Comparison of ENCODE assay signal across 12 mouse cellular contexts in the genomic region with DNA sequence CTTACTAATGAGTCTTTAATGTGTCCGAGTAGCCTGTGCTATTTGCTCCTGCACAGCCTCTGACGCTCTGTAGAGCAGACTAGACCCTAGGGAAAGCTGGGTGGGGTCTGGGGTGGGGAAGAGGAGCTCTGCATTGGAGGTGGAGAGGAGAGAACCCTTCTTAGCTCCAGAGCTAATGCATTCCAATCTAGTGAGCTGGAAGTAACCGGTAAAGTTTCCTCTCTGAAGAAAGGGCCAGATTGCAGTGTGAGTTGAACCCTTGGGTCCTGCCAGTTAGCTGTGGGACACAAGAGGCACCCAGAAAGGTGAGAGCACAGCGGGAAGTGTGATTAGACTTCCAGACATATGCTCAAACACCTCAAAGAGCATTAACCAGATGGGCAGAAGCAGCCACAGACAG. TPM values are rescaled to one million over a fixed set of nuclear protein-coding genes. Genes with fewer than 3 reads are reported as not detected.
A peak's percentile ranks its signal among the peaks of the same experiment; 100 is the strongest.
DNase-seq lines count a peak whose midpoint lies in the region; ATAC-seq lines count a peak whose summit lies in the region.
"Had no signal": no experiment of that assay in that cellular context is flagged by ENCODE, and none has a peak within 500 bp of the region (broad histone marks: within the 10 kb centered on the region; RNA-seq: fewer than 3 reads in every experiment).

No protein-coding gene starts in this region.

- H3K4me1 ChIP-seq in heart, embryonic 10.5 days, result peaks cover 42% of the 10 kb centered on the region
- H3K4me1 ChIP-seq in heart, embryonic 12.5 days (replicated peaks), result peaks cover 44% of the 10 kb centered on the region
- peaks cover 30% of the 10 kb centered on the region for H3K4me1 ChIP-seq in embryonic facial prominence, embryonic 12.5 days
- peaks cover 47% of the 10 kb centered on the region for H3K4me1 ChIP-seq in hindbrain, embryonic 16.5 days (ENCODE audit: control insufficient read depth, insufficient read depth, low read depth, low read length)

- no peak overlapping the region for H3K4me2 ChIP-seq in heart, embryonic 12.5 days
- H3K4me2 ChIP-seq in embryonic facial prominence, embryonic 12.5 days (replicated peaks), result 0 out of 2 replicates have a peak overlapping the region, but pooled peaks have one; percentile 6
- H3K4me2 ChIP-seq in hindbrain, embryonic 16.5 days (ENCODE audit: low read length), result no peak overlapping the region
- H3K4me2 ChIP-seq: heart, embryonic 13.5 days had no signal

- WGBS in heart, embryonic 10.5 days, result 43% methylated on average over 4 of the region's 4 CpGs
- 45% methylated on average over 4 of the region's 4 CpGs for WGBS in heart, embryonic 12.5 days
- WGBS in embryonic facial prominence, embryonic 12.5 days, result 36% methylated on average over 4 of the region's 4 CpGs
- WGBS in hindbrain, embryonic 16.5 days, result 24% methylated on average over 4 of the region's 4 CpGs

- H3K27me3 ChIP-seq in heart, embryonic 10.5 days (ENCODE audit: insufficient read depth, poor library complexity, severe bottlenecking), result peaks cover 29% of the 10 kb centered on the region
- H3K27me3 ChIP-seq in heart, embryonic 12.5 days (replicated peaks), result peaks cover 30% of the 10 kb centered on the region
- peaks cover 19% of the 10 kb centered on the region for H3K27me3 ChIP-seq in embryonic facial prominence, embryonic 12.5 days
- H3K27me3 ChIP-seq in hindbrain, embryonic 16.5 days (replicated peaks; ENCODE audit: control insufficient read depth, insufficient read depth, low read length), result no peaks in the 10 kb centered on the region

- ATAC-seq in heart, embryonic 12.5 days (ENCODE audit: insufficient number of reproducible peaks, low FRiP score), result no peak
- no peak for ATAC-seq in embryonic facial prominence, embryonic 12.5 days (ENCODE audit: insufficient number of reproducible peaks, insufficient read depth, low FRiP score, low TSS enrichment)
- 0 out of 2 replicates have a peak, but pooled peaks have one; percentile 1 for ATAC-seq in hindbrain, embryonic 16.5 days

- H3K36me3 ChIP-seq in heart, embryonic 10.5 days, result no peaks in the 10 kb centered on the region
- no peaks in the 10 kb centered on the region for H3K36me3 ChIP-seq in heart, embryonic 12.5 days
- no peaks in the 10 kb centered on the region for H3K36me3 ChIP-seq in embryonic facial prominence, embryonic 12.5 days
- H3K36me3 ChIP-seq in hindbrain, embryonic 16.5 days (ENCODE audit: control insufficient read depth, insufficient read depth, low read length), result no peaks in the 10 kb centered on the region
- H3K36me3 ChIP-seq: heart, embryonic 13.5 days had no signal

- peak overlapping the region; percentile 57; the same call in 1 of the 2 replicates for H3K27ac ChIP-seq in heart, embryonic 10.5 days
- H3K27ac ChIP-seq in heart, embryonic 12.5 days (ENCODE audit: poor library complexity, severe bottlenecking), result no peak overlapping the region
- H3K27ac ChIP-seq in embryonic facial prominence, embryonic 12.5 days, result peak overlapping the region; percentile 75
- H3K27ac ChIP-seq in hindbrain, embryonic 16.5 days (ENCODE audit: low read depth, low read length), result 0 out of 2 replicates have a peak overlapping the region, but pooled peaks have one; percentile 21
- H3K27ac ChIP-seq: liver, embryonic 14.5 days had no signal

- DNase-seq in heart, embryonic 10.5 days (ENCODE audit: low spot score), result no peak
- DNase-seq in 3134 (ENCODE audit: extremely low read depth, insufficient read length, low spot score), result peak; percentile 78
- no peak for DNase-seq in thymus, postnatal 4 days
- no peak for DNase-seq in B cell, adult 2 months
- DNase-seq in cerebellum, postnatal 25 days, result no peak
- DNase-seq: adrenal gland, postnatal 36 days had no signal

- H3K9me3 ChIP-seq in heart, embryonic 10.5 days, result no peaks in the 10 kb centered on the region
- no peaks in the 10 kb centered on the region for H3K9me3 ChIP-seq in heart, embryonic 12.5 days (replicated peaks)
- H3K9me3 ChIP-seq in embryonic facial prominence, embryonic 12.5 days, result no peaks in the 10 kb centered on the region
- H3K9me3 ChIP-seq in hindbrain, embryonic 16.5 days (ENCODE audit: control insufficient read depth, low read length), result no peaks in the 10 kb centered on the region
- H3K9me3 ChIP-seq: heart, embryonic 13.5 days had no signal

- no peak overlapping the region for H3K4me3 ChIP-seq in heart, embryonic 10.5 days
- H3K4me3 ChIP-seq in heart, embryonic 12.5 days, result no peak overlapping the region
- no peak overlapping the region for H3K4me3 ChIP-seq in embryonic facial prominence, embryonic 12.5 days
- no peak overlapping the region for H3K4me3 ChIP-seq in hindbrain, embryonic 16.5 days (ENCODE audit: low read length)
- H3K4me3 ChIP-seq: heart, embryonic 13.5 days had no signal

- H3K9ac ChIP-seq in heart, embryonic 12.5 days, result no peak overlapping the region
- H3K9ac ChIP-seq in embryonic facial prominence, embryonic 12.5 days, result no peak overlapping the region
- H3K9ac ChIP-seq in hindbrain, embryonic 16.5 days (ENCODE audit: low read depth, low read length), result no peak overlapping the region
- H3K9ac ChIP-seq: heart, embryonic 13.5 days; liver, embryonic 14.5 days had no signal

RNA-seq across cellular contexts. Expression of a gene that starts 6.7 kb away (rescaled TPM):
- 0.26 and 0.60 TPM in 2 replicates for polyA plus RNA-seq in heart, embryonic 10.5 days (2016; fragmentation: Nextera tagmentation; extraction: Ambion mirVana)
- 0.55 and 0.81 TPM in 2 replicates for polyA plus RNA-seq in heart, embryonic 12.5 days (2016; fragmentation: Nextera tagmentation; extraction: Ambion mirVana)
- 0.47 and 0.87 TPM in 2 replicates for polyA plus RNA-seq in embryonic facial prominence, embryonic 12.5 days (2016; fragmentation: Nextera tagmentation; extraction: Ambion mirVana)
- polyA plus RNA-seq in hindbrain, embryonic 16.5 days (2015; fragmentation: Nextera tagmentation; extraction: Ambion mirVana), result 8.3 and 10.0 TPM in 2 replicates
- polyA plus RNA-seq: stomach, embryonic 14.5 days had no signal

RNA-seq across cellular contexts. Expression of a gene that starts 24.2 kb away (rescaled TPM):
- polyA plus RNA-seq in heart, embryonic 10.5 days (2016; fragmentation: Nextera tagmentation; extraction: Ambion mirVana), result 3.0 and 3.4 TPM in 2 replicates
- polyA plus RNA-seq in heart, embryonic 12.5 days (2016; fragmentation: Nextera tagmentation; extraction: Ambion mirVana), result 2.6 and 3.1 TPM in 2 replicates
- 6.3 TPM in 2 replicates for polyA plus RNA-seq in embryonic facial prominence, embryonic 12.5 days (2016; fragmentation: Nextera tagmentation; extraction: Ambion mirVana)
- 11.1 and 12.8 TPM in 2 replicates for polyA plus RNA-seq in hindbrain, embryonic 16.5 days (2015; fragmentation: Nextera tagmentation; extraction: Ambion mirVana)
